Mouse (Mus musculus): Measurements from ENCODE around the gene Psg18. TPM values are rescaled to one million over a fixed set of nuclear protein-coding genes. Genes with fewer than 3 reads are reported as not detected.
"Not testable (repeated sequence)": the region's sequence is repeated elsewhere in the genome, so short reads cannot be mapped to it uniquely, and the experiment has no call there.

Psg18 gene
- not detected for total RNA-seq (2021)
- long read RNA-seq, experiment 1 = 0 reads
- long read RNA-seq, experiment 2 = 0 reads

DNA sequence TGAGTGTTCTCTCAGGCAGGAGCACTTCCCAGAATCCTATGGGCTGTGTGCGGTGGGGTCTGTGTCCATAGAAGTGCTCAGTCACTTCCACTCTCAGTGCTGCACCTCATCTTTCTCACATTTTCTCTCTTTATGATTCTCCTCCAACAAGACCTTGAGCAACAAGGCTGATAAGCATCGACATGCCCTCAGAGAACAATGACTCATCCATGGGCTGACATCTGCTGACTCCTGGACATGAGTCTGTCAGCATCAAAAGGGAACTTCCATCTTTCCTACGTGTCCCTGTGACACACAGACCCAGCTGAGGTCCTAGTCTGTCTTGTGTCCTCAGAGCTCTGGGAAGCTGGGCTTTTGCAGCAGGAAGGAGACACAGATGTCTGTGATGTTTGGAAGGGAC lies at the start of gene Psg18:
Gene Psg18 (minus strand): TSS at position 101 of the 400 bp plus-strand sequence.
- intact Hi-C loops (cut with DNase I); DNase-seq (ENCODE audit: extremely low spot score in 1 of 2, low spot score in 2 of 2); H3K27ac ChIP-seq; H3K4me3 ChIP-seq: not testable (repeated sequence)

DNA sequence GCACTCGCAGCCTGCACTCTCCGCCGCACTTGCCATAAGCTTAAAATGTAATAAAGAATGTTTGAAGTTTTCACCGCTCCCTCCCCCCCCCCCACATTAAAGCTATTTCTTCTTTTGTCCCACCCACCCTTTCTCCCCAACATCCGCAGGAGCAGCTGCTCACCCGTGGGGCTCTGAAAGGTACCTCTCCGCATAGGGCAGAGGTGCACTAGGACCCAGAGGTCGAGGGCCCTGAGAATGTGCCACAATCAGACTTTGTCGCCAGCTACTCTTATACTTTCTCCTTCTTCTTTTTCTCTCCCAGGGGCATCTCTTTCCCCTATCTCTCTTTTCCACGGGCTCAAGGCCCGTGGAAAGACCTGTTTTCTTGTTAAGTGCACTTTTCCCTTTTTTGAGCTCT lies 48.6 kb upstream of the Psg18 start:
- Histone ChIP-seq H3K27ac (no peak overlapping the region), H3K4me3 (no peak overlapping the region)
- no peak for DNase-seq (ENCODE audit: extremely low spot score in 1 of 2, low spot score in 2 of 2)
- no peak for TF ChIP-seq CTCF (IDR thresholded peaks at IDR 0.05)
- intact Hi-C loops (cut with DNase I) = no loop called here

DNA sequence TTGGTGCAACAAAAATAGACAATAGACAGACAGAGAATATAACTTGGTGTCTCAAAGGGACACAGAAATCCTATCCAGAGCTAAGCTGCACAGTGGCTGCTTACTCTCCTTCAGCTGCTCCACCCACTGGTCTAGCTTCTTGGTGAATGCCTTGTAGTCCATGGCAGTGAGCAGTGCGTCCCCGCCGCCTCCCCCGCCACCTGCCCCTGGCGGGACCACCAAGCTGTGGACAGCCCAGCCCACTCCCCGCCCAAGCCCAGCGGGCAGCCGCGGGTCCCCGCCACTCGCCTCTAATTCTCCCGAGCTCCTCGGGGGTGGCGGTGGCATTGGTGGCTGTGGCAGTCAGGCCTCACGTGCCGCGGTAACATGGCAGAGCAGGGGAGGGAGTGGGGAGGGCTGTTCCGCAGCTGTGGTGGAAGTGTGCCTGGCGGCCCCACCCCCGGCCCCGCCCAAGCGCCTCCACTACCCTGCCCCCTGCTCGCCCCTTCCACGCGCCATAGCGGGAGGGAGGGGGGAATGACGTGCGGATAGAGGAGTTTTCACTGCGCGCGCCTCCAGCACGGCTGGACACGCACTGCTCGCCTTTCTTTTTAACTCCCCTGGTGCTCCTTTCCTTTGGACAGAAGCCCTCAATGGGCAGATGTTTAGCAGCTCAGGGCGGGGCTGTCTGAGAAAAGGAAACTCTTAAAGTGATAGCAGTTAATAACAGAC lies 47.9 kb upstream of the Psg18 start:
- no peak for DNase-seq (ENCODE audit: extremely low spot score in 1 of 2, low spot score in 2 of 2)
- Histone ChIP-seq H3K4me3 (no peak overlapping the region), H3K27ac (no peak overlapping the region)
- intact Hi-C loops (cut with DNase I) = no loop called here
- TF ChIP-seq CTCF (IDR thresholded peaks at IDR 0.05) = no peak

DNA sequence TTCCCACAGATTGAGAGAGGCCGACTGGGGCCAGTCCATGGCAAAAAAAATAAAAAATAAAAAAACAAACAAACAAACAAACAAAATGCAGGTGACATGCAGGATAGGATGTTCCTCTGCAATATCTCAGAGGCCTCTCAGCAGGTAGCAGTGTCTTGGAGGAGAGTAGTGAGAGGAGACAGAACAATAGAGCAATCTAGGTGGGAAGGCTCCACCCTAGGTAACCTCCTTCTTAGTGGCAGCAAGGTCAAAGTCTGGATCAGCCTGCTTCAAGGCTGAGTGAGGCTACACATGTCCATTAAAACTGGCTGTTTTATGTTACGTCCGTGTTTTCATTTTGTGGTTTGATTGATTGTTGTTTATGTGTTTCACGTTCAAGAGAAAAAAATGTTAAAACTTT lies 36.7 kb upstream of the Psg18 start:
- H3K4me3 ChIP-seq; intact Hi-C loops (cut with DNase I); DNase-seq (ENCODE audit: extremely low spot score in 1 of 2, low spot score in 2 of 2); H3K27ac ChIP-seq: not testable (repeated sequence)

DNA sequence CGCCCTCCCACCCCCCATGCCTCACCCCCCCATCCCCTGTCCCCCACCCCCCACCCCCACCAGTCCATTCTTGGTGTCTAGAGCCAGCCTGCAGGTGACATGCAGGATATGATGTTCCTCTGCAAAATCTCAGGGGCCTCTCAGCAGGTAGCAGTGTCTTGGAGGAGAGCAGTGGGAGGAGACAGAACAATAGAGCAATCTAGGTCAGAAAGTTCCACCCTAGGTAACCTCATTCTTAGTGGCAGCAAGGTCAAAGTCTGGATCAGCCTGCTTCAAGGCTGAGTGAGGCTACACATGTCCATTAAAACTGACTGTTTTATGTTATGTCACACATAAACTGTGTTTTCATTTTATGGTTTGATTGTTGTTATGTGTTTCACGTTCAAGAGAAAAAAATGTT lies 23.5 kb upstream of the Psg18 start:
- intact Hi-C loops (cut with DNase I) = no loop called here
- Histone ChIP-seq H3K27ac (no peak overlapping the region), H3K4me3 (no peak overlapping the region)
- no peak for TF ChIP-seq CTCF (IDR thresholded peaks at IDR 0.05)
- no peak for DNase-seq (ENCODE audit: extremely low spot score in 1 of 2, low spot score in 2 of 2)

DNA sequence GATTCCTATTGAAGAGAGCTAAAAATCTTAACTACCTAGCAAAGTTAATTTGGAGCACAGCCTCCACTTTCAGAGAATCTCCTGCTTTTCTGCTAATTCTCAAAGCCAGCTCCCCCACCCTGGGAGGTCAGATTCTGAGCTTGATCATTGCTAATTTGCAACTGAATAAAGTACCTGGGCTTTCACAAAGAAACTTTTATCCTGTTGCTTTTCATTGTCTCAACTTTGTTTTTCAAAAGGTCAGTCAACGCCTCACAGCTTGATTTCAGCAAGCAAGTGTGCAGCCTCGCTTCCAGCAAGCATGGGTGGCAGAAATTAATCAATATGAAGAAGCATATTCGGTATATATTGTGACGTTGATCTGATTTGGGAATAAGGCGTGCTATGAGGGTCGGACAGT lies 19.4 kb downstream of the Psg18 start:
- H3K4me3 ChIP-seq; H3K27ac ChIP-seq; intact Hi-C loops (cut with DNase I); DNase-seq (ENCODE audit: extremely low spot score in 1 of 2, low spot score in 2 of 2): not testable (repeated sequence)

Other genes with a start within 250 kb of the Psg18 start
- gene Igfl3, start 178.5 kb downstream of the Psg18 start, total RNA-seq (2021) = not detected
- gene Mill1, start 109.7 kb downstream of the Psg18 start, total RNA-seq (2021) = not detected
- not detected for gene Psg28, start 77.0 kb upstream of the Psg18 start, total RNA-seq (2021)
- not detected for gene Psg26, start 129.2 kb upstream of the Psg18 start, total RNA-seq (2021)
- gene Psg25, start 177.3 kb upstream of the Psg18 start, total RNA-seq (2021) = not detected
- not detected for gene Psg27, start 212.3 kb upstream of the Psg18 start, total RNA-seq (2021)

All from left cerebral cortex, adult 2 months (tissue).